Mouse (Mus musculus) intestine, embryonic 16.5 days (tissue): Measurements from ENCODE around the gene Mus81. TPM values are rescaled to one million over a fixed set of nuclear protein-coding genes. Genes with fewer than 3 reads are reported as not detected.
A peak's percentile ranks its signal among the peaks of the same experiment; 100 is the strongest.

ENCODE experiments used
- ATAC-seq: fragments of 200-750 bp; cut with Nextera tagmentation; 2 replicates; pipeline ENCODE4 v1.8.0; 2017; ENCODE audit warnings: moderate TSS enrichment, moderate library complexity
- H3K27ac ChIP-seq: fragments of 300-500 bp; sonication (generic); 2 replicates; pipeline ENCODE4 v1.5.1; 2014; ENCODE audit warnings: mild to moderate bottlenecking, low read length
- H3K27me3 ChIP-seq: fragments of 300-500 bp; sonication (generic); replicated peaks from 2 replicates; pipeline ENCODE4 v1.6.1; 2014; ENCODE audit warnings: low read length, control low read depth, mixed read lengths; ENCODE audit not compliant: control insufficient read depth, insufficient read depth
- H3K36me3 ChIP-seq: fragments of 300-500 bp; sonication (generic); 2 replicates; pipeline ENCODE4 v1.6.1; 2014; ENCODE audit warnings: low read length, control low read depth; ENCODE audit not compliant: control insufficient read depth, insufficient read depth
- H3K4me1 ChIP-seq: fragments of 300-500 bp; sonication (generic); 2 replicates; pipeline ENCODE4 v1.6.1; 2014; ENCODE audit warnings: low read length, control low read depth, mixed read lengths; ENCODE audit not compliant: control insufficient read depth, insufficient read depth
- H3K4me2 ChIP-seq: fragments of 300-500 bp; sonication (generic); 2 replicates; pipeline ENCODE4 v1.6.1; 2014; ENCODE audit warnings: low read depth, low read length, control low read depth
- H3K4me3 ChIP-seq: fragments of 300-500 bp; sonication (generic); 2 replicates; pipeline ENCODE4 v1.5.1; 2014; ENCODE audit warnings: mild to moderate bottlenecking, low read length
- H3K9ac ChIP-seq: fragments of 300-500 bp; sonication (generic); 2 replicates; pipeline ENCODE4 v1.6.1; 2014; ENCODE audit warnings: low read depth, low read length
- H3K9me3 ChIP-seq: fragments of 300-500 bp; sonication (generic); 2 replicates; pipeline ENCODE4 v1.6.1; 2016; ENCODE audit warnings: low read length, control low read depth; ENCODE audit not compliant: control insufficient read depth
- WGBS: fragments of 180-500 bp; shearing (Covaris S2); extraction: QIAGEN DNeasy Blood & Tissue Kit; methylation state at CpG from one replicate; pipeline ENCODE4 v1.1.7; 2014; 5-methylcytosine and 5-hydroxymethylcytosine counted together
- polyA plus RNA-seq: library from polyadenylated mRNA; unstranded; fragments of >200 nt; fragmentation: Nextera tagmentation; extraction: Ambion mirVana; gene quantifications from 2 replicates; pipeline ENCODE4 v1.2.1, GENCODE M21; 2015

Mus81 gene
- polyA plus RNA-seq, 1 experiment from 2014 or later, result 36.5 TPM

DNA sequence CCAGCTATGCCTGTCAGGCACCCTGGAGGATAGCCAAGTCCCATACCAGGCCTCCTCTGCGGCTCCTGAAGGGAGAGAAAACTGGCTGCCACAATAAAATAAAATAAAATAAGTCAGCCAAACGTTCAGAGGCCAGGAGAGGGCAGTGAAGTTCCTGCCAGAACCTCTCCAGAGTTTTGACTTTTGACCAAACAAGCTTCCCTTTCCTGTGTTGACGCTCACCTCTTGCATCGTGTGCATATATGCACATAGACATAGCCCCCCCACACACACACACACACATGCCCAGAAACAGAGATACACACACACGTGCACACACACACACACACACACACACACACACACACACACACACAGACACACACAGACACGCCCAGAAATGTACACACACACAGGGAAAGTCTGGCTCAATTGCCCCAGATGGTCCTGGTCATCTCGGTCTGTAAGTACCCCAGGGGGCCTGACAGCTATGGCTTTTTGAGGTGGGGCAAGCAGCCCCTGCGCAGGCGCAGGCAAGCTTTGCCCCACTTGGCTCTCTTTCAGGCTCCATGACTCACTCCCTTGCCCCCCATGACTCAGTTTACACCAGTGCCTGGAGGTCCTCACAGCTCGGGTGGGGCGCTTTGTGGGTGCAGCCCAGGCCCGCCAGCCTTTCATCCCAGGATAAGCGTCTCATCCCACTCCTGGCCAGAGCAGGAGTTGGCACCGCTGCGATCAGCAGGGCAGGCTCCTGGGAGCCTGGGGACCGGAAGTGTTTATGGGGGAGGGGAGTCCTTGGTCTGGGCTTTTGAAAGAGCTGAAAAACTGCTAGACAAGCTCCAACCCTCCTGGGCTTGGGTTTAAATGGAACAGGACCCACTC is 55.0 kb downstream of the Mus81 start:
- Histone ChIP-seq H3K9ac (peak overlapping the region; percentile 63), H3K4me1 (peaks cover 13% of the 10 kb centered on the region), H3K4me3 (peak overlapping the region; percentile 38), H3K9me3 (no peaks in the 10 kb centered on the region), H3K27ac (peak overlapping the region; percentile 67; the same call in 1 of the 2 replicates), H3K27me3 (no peaks in the 10 kb centered on the region), H3K36me3 (no peaks in the 10 kb centered on the region), H3K4me2 (peak overlapping the region; percentile 83)
- ATAC-seq, result peak; percentile 72
- WGBS, result 6% methylated on average over 16 of the region's 16 CpGs

Other genes with a start within 250 kb of the Mus81 start
- 11.4 and 13.8 TPM in 2 replicates for gene Pacs1, start 215.3 kb downstream of the Mus81 start, polyA plus RNA-seq
- 265 and 280 TPM in 2 replicates for gene Sf3b2, start 192.9 kb downstream of the Mus81 start, polyA plus RNA-seq
- 1.5 and 1.9 TPM in 2 replicates for gene Gal3st3, start 190.1 kb downstream of the Mus81 start, polyA plus RNA-seq
- not detected in 2 replicates for gene Catsper1, start 152.7 kb downstream of the Mus81 start, polyA plus RNA-seq
- 33.1 and 50.6 TPM in 2 replicates for gene Cst6, start 138.8 kb downstream of the Mus81 start, polyA plus RNA-seq
- gene Eif1ad, start 121.7 kb downstream of the Mus81 start, polyA plus RNA-seq, result 60.1 and 62.7 TPM in 2 replicates
- gene Banf1, start 121.2 kb downstream of the Mus81 start, polyA plus RNA-seq, result 421 and 489 TPM in 2 replicates
- gene Sart1, start 99.7 kb downstream of the Mus81 start, polyA plus RNA-seq, result 60.2 and 65.6 TPM in 2 replicates
- 5.9 and 6.3 TPM in 2 replicates for gene Tsga10ip, start 85.9 kb downstream of the Mus81 start, polyA plus RNA-seq
- 175 and 180 TPM in 2 replicates for gene Drap1, start 63.4 kb downstream of the Mus81 start, polyA plus RNA-seq
- 10.2 and 16.8 TPM in 2 replicates for gene AI837181, start 63.3 kb downstream of the Mus81 start, polyA plus RNA-seq
- not detected in 2 replicates for gene Fosl1, start 40.9 kb downstream of the Mus81 start, polyA plus RNA-seq
- 5.0 and 5.4 TPM in 2 replicates for gene Ccdc85b, start 30.5 kb downstream of the Mus81 start, polyA plus RNA-seq
- gene Fibp, start 27.8 kb downstream of the Mus81 start, polyA plus RNA-seq, result 102 and 106 TPM in 2 replicates
- gene Ctsw, start 19.9 kb downstream of the Mus81 start, polyA plus RNA-seq, result 1.7 and 2.8 TPM in 2 replicates
- gene Efemp2, start 14.4 kb downstream of the Mus81 start, polyA plus RNA-seq, result 106 and 112 TPM in 2 replicates
- 2,274 and 2,378 TPM in 2 replicates for gene Cfl1, start 2.1 kb upstream of the Mus81 start, polyA plus RNA-seq
- not detected in 2 replicates for gene 1700020D05Rik, start 15.4 kb upstream of the Mus81 start, polyA plus RNA-seq
- gene Snx32, start 22.1 kb upstream of the Mus81 start, polyA plus RNA-seq, result 6.9 and 7.4 TPM in 2 replicates
- 24.4 and 25.6 TPM in 2 replicates for gene Ovol1, start 72.2 kb upstream of the Mus81 start, polyA plus RNA-seq
- 10.3 and 10.8 TPM in 2 replicates for gene Ap5b1, start 79.6 kb upstream of the Mus81 start, polyA plus RNA-seq
- 111 and 131 TPM in 2 replicates for gene Rnaseh2c, start 113.5 kb upstream of the Mus81 start, polyA plus RNA-seq
- gene Kat5, start 121.8 kb upstream of the Mus81 start, polyA plus RNA-seq, result 40.2 and 40.9 TPM in 2 replicates
- gene Rela, start 149.1 kb upstream of the Mus81 start, polyA plus RNA-seq, result 43.2 and 43.9 TPM in 2 replicates
- gene Sipa1, start 175.3 kb upstream of the Mus81 start, polyA plus RNA-seq, result 15.8 and 20.8 TPM in 2 replicates
- 28.7 and 33.7 TPM in 2 replicates for gene Map3k11, start 200.3 kb upstream of the Mus81 start, polyA plus RNA-seq
- gene Pcnx3, start 200.5 kb upstream of the Mus81 start, polyA plus RNA-seq, result 15.1 and 16.8 TPM in 2 replicates
- gene Kcnk7, start 216.0 kb upstream of the Mus81 start, polyA plus RNA-seq, result 0.13 and 0.34 TPM in 2 replicates
- 48.6 and 49.7 TPM in 2 replicates for gene Ehbp1l1, start 237.9 kb upstream of the Mus81 start, polyA plus RNA-seq
- 56.6 and 57.8 TPM in 2 replicates for gene Fam89b, start 241.3 kb upstream of the Mus81 start, polyA plus RNA-seq